Mouse (Mus musculus) erythroblast, embryonic 14.5 days (primary cell): Measurements from ENCODE around the gene Trrap.
"Not testable (repeated sequence)": the region's sequence is repeated elsewhere in the genome, so short reads cannot be mapped to it uniquely, and the experiment has no call there.

Experiments
- GATA1 ChIP-seq: IDR thresholded peaks from 2 replicates; pipeline ENCODE4 v1.6.1; 2012; ENCODE audit warnings: low read length, inconsistent platforms, mixed read lengths
- TAL1 ChIP-seq: IDR thresholded peaks from 3 replicates; pipeline ENCODE4 v1.6.1; 2012; ENCODE audit warnings: low read length, inconsistent platforms, mixed read lengths

- TF ChIP-seq TAL1, GATA1: not testable (repeated sequence)
Observed at GRCm38 (mm10) chr5:144767106-144767798, at the start of gene Trrap.
